Mouse (Mus musculus): ENCODE measurements around the gene Utp4. TPM values are rescaled to one million over a fixed set of nuclear protein-coding genes. Genes with fewer than 3 reads are reported as not detected.

Gene Utp4
- 5.1 and 5.7 TPM in 2 replicates for polyA plus RNA-seq (2012; ENCODE audit: low replicate concordance)

GRCm38 (mm10) chr8:106893481-106894156, at the start of gene Utp4:
Gene Utp4 (plus strand): TSS chr8:106893636.

GRCm38 (mm10) chr8:106870051-106870450, 23.4 kb upstream of the Utp4 start, which contains the start of gene Has3:
Gene Has3 (plus strand): TSS chr8:106870242.

GRCm38 (mm10) chr8:106935324-106935869, 42.0 kb downstream of the Utp4 start, which contains the start of gene Sntb2:
Gene Sntb2 (plus strand): TSS chr8:106935750.

Other genes starting within 250 kb of the Utp4 start
- gene Tango6, start 210.6 kb upstream of the Utp4 start, polyA plus RNA-seq (2012; ENCODE audit: low replicate concordance), result 2.0 and 2.1 TPM in 2 replicates
- 0.03 TPM in 1 of 2 replicates, not detected in the other for gene Has3, start 23.4 kb upstream of the Utp4 start, polyA plus RNA-seq (2012; ENCODE audit: low replicate concordance)
- gene Sntb2, start 42.1 kb downstream of the Utp4 start, polyA plus RNA-seq (2012; ENCODE audit: low replicate concordance), result 6.2 and 21.4 TPM in 2 replicates
- 16.6 and 22.4 TPM in 2 replicates for gene Vps4a, start 137.6 kb downstream of the Utp4 start, polyA plus RNA-seq (2012; ENCODE audit: low replicate concordance)
- 3.1 and 6.9 TPM in 2 replicates for gene Pdf, start 155.0 kb downstream of the Utp4 start, polyA plus RNA-seq (2012; ENCODE audit: low replicate concordance)
- 19.8 and 34.4 TPM in 2 replicates for gene Cog8, start 163.1 kb downstream of the Utp4 start, polyA plus RNA-seq (2012; ENCODE audit: low replicate concordance)
- gene Nip7, start 163.2 kb downstream of the Utp4 start, polyA plus RNA-seq (2012; ENCODE audit: low replicate concordance), result 6.1 and 7.3 TPM in 2 replicates
- gene Tmed6, start 172.0 kb downstream of the Utp4 start, polyA plus RNA-seq (2012; ENCODE audit: low replicate concordance), result not detected in 2 replicates
- gene Terf2, start 202.9 kb downstream of the Utp4 start, polyA plus RNA-seq (2012; ENCODE audit: low replicate concordance), result 22.0 and 22.2 TPM in 2 replicates

All from hematopoietic multipotent progenitor cell, adult 10-12 weeks (in vitro differentiated cells).